Mouse (Mus musculus): Measurements from ENCODE around the gene Adamtsl5. TPM values are rescaled to one million over a fixed set of nuclear protein-coding genes. Genes with fewer than 3 reads are reported as not detected.
A peak's percentile ranks its signal among the peaks of the same experiment; 100 is the strongest.

Gene Adamtsl5
- polyA plus RNA-seq, 1 experiment from 2014 or later: 8.7 TPM

GRCm38 (mm10) chr10:80300672-80301181 lies 47.5 kb downstream of the Adamtsl5 start:
- Histone ChIP-seq H3K9ac (ENCODE audit: low read length) (no peak overlapping the region), H3K9me3 (ENCODE audit: control insufficient read depth, low read length) (no peaks in the 10 kb centered on the region), H3K27me3 (replicated peaks; ENCODE audit: control insufficient read depth, insufficient read depth, low read length) (peaks cover 73% of the 10 kb centered on the region), H3K36me3 (ENCODE audit: control insufficient read depth, insufficient read depth, low read length) (no peaks in the 10 kb centered on the region), H3K4me1 (replicated peaks; ENCODE audit: control insufficient read depth, insufficient read depth, low read length) (0 out of 2 replicates have a peak, but pooled peaks cover 4% of the 10 kb centered on the region), H3K27ac (ENCODE audit: low read depth) (no peak overlapping the region), H3K4me3 (ENCODE audit: low read depth, low read length) (no peak overlapping the region), H3K4me2 (ENCODE audit: low read length) (no peak overlapping the region)
- no peak for DNase-seq (ENCODE audit: low spot score)
- WGBS: 32% methylated on average over 11 of the region's 11 CpGs
- ATAC-seq (replicated peaks; ENCODE audit: low FRiP score, low TSS enrichment, low read depth): no peak

- no peak overlapping the region for H3K9ac ChIP-seq (ENCODE audit: low read length)
- peaks cover 4% of the 10 kb centered on the region for H3K36me3 ChIP-seq (ENCODE audit: control insufficient read depth, insufficient read depth, low read length)
- ATAC-seq (replicated peaks; ENCODE audit: low FRiP score, low TSS enrichment, low read depth): no peak
- H3K27ac ChIP-seq (ENCODE audit: low read depth): no peak overlapping the region
- whole genome bisulfite sequencing: 51% methylated on average over 10 of the region's 10 CpGs
- no peak overlapping the region for H3K4me2 ChIP-seq (ENCODE audit: low read length)
- H3K27me3 ChIP-seq (replicated peaks; ENCODE audit: control insufficient read depth, insufficient read depth, low read length): peaks cover 65% of the 10 kb centered on the region
- no peak for DNase-seq (ENCODE audit: low spot score)
- H3K4me1 ChIP-seq (replicated peaks; ENCODE audit: control insufficient read depth, insufficient read depth, low read length): 0 out of 2 replicates have a peak, but pooled peaks cover 4% of the 10 kb centered on the region
- no peaks in the 10 kb centered on the region for H3K9me3 ChIP-seq (ENCODE audit: control insufficient read depth, low read length)
- H3K4me3 ChIP-seq (ENCODE audit: low read depth, low read length): no peak overlapping the region
These were observed 48.4 kb downstream of the Adamtsl5 start for GRCm38 (mm10) chr10:80299824-80300223.

DNA sequence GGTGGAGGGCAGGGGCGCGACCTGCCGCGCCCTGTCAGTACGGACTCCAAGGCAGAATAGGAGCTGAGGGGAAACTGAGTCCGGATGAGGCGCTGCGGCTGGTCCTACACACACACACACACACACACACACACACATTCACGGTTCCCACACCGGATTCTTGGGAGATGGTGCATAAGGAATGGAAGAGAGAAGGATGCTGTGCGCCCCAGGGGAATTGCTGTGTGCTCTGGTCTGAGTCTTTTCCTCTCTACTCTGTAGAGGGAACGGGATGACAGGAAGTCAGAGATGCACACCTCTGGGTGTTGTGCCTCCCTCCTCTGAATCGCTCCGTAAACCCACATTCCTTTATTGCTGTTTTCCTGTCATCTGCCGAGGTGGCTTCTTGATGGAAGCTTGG lies 48.9 kb downstream of the Adamtsl5 start:
- H3K4me2 ChIP-seq (ENCODE audit: low read length): 0 out of 2 replicates have a peak overlapping the region, but pooled peaks have one; percentile 8

DNA sequence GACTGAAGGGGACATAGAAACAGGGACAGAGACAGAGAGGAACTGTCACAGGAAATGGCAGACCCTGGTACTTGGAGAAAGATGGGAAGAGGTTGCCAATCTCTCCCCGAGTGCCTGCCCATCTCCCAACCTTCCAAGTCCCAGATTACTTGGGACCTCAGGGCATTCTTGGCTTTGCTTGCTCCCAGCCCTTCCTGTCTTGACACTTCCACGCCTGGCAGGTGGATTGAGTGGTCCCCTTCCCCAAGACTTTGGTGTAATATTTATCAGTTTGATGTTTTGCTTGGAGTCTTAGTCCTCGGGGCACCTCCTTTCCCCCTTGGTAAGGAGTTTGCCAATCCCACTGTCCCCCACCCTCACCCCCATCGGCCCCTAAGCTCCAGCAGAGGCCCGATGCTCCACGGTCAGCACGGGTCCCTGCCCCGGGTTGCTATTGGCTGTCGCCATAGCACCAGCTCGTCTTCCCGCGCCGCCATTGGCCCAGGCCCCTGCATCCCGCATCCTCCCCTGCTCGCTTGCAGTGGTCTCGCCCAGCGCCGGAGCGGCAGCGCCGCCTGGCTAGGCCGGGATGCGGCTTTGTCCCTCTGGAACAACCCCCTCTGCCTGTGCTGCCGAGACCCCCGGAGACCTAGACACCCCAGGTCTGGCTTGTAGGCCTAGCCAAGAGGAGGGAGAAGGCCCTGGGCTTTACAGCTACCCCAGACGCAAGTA lies 49.5 kb downstream of the Adamtsl5 start:
- DNase-seq (ENCODE audit: low spot score): no peak
- Histone ChIP-seq H3K27ac (ENCODE audit: low read depth) (no peak overlapping the region), H3K4me3 (ENCODE audit: low read depth, low read length) (peak overlapping the region; percentile 15), H3K36me3 (ENCODE audit: control insufficient read depth, insufficient read depth, low read length) (peaks cover 15% of the 10 kb centered on the region), H3K4me1 (replicated peaks; ENCODE audit: control insufficient read depth, insufficient read depth, low read length) (peaks cover 9% of the 10 kb centered on the region), H3K9me3 (ENCODE audit: control insufficient read depth, low read length) (no peaks in the 10 kb centered on the region), H3K4me2 (ENCODE audit: low read length) (0 out of 2 replicates have a peak overlapping the region, but pooled peaks have one; percentile 8), H3K27me3 (replicated peaks; ENCODE audit: control insufficient read depth, insufficient read depth, low read length) (peaks cover 56% of the 10 kb centered on the region), H3K9ac (ENCODE audit: low read length) (0 out of 2 replicates have a peak overlapping the region, but pooled peaks have one; percentile 7)
- 4% methylated on average over 26 of the region's 26 CpGs for WGBS
- ATAC-seq (replicated peaks; ENCODE audit: low FRiP score, low TSS enrichment, low read depth): peak; percentile 19; the same call in 1 of the 2 replicates

More for the DNA sequence above, 48.9 kb downstream of the Adamtsl5 start:
- ATAC-seq (replicated peaks; ENCODE audit: low FRiP score, low TSS enrichment, low read depth): no peak
- H3K4me3 ChIP-seq (ENCODE audit: low read depth, low read length): peak overlapping the region; percentile 15
- H3K27ac ChIP-seq (ENCODE audit: low read depth): no peak overlapping the region
- H3K27me3 ChIP-seq (replicated peaks; ENCODE audit: control insufficient read depth, insufficient read depth, low read length): peaks cover 60% of the 10 kb centered on the region
- peaks cover 5% of the 10 kb centered on the region for H3K4me1 ChIP-seq (replicated peaks; ENCODE audit: control insufficient read depth, insufficient read depth, low read length)
- DNase-seq (ENCODE audit: low spot score): no peak
- WGBS: 5% methylated on average over 15 of the region's 15 CpGs
- H3K36me3 ChIP-seq (ENCODE audit: control insufficient read depth, insufficient read depth, low read length): peaks cover 9% of the 10 kb centered on the region
- H3K9me3 ChIP-seq (ENCODE audit: control insufficient read depth, low read length): no peaks in the 10 kb centered on the region
- 0 out of 2 replicates have a peak overlapping the region, but pooled peaks have one; percentile 7 for H3K9ac ChIP-seq (ENCODE audit: low read length)

DNA sequence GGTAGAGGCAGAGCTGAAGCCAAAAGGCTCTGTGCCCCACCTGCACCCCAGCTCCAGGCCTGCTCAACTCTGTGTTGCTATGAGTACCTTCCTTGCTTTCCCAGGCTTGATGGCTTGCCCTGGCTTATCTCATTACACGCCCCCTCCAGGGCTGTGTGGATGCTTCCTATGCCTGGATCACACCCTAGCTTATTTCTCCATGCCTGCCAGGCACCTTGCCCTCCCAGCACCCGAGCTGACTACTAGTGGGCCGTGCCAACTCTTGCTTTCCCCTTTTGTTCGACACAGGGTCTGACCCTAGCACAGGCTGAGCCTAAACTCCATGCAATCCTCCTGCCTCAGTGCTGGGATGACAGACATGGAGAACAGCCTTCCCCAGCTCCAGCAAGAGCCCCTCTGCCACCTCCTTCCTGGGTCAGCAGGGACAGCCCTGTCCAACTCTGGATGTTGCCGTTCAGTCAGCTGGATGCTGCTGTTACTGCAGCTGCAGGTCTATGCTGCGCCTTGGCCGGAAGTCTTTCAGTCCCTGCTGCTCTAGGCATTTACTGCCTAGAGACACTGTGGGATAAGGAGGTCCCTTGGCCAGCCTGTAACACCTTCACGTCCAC lies 50.6 kb downstream of the Adamtsl5 start:
- no peaks in the 10 kb centered on the region for H3K9me3 ChIP-seq (ENCODE audit: control insufficient read depth, low read length)
- no peak for ATAC-seq (replicated peaks; ENCODE audit: low FRiP score, low TSS enrichment, low read depth)
- H3K4me2 ChIP-seq (ENCODE audit: low read length): no peak overlapping the region
- H3K27me3 ChIP-seq (replicated peaks; ENCODE audit: control insufficient read depth, insufficient read depth, low read length): peaks cover 51% of the 10 kb centered on the region
- WGBS: 71% methylated on average over 8 of the region's 8 CpGs
- H3K4me1 ChIP-seq (replicated peaks; ENCODE audit: control insufficient read depth, insufficient read depth, low read length): peaks cover 16% of the 10 kb centered on the region
- no peak overlapping the region for H3K27ac ChIP-seq (ENCODE audit: low read depth)
- H3K9ac ChIP-seq (ENCODE audit: low read length): no peak overlapping the region
- H3K4me3 ChIP-seq (ENCODE audit: low read depth, low read length): no peak overlapping the region
- H3K36me3 ChIP-seq (ENCODE audit: control insufficient read depth, insufficient read depth, low read length): peaks cover 21% of the 10 kb centered on the region
- no peak for DNase-seq (ENCODE audit: low spot score)

GRCm38 (mm10) chr10:80296824-80297223 lies 51.4 kb downstream of the Adamtsl5 start:
- WGBS: 87% methylated on average over 5 of the region's 5 CpGs
- no peak for ATAC-seq (replicated peaks; ENCODE audit: low FRiP score, low TSS enrichment, low read depth)
- Histone ChIP-seq H3K4me1 (replicated peaks; ENCODE audit: control insufficient read depth, insufficient read depth, low read length) (peaks cover 17% of the 10 kb centered on the region), H3K36me3 (ENCODE audit: control insufficient read depth, insufficient read depth, low read length) (peaks cover 21% of the 10 kb centered on the region), H3K9me3 (ENCODE audit: control insufficient read depth, low read length) (no peaks in the 10 kb centered on the region), H3K27ac (ENCODE audit: low read depth) (no peak overlapping the region), H3K4me2 (ENCODE audit: low read length) (no peak overlapping the region; the same call in 1 of the 2 replicates), H3K4me3 (ENCODE audit: low read depth, low read length) (no peak overlapping the region), H3K27me3 (replicated peaks; ENCODE audit: control insufficient read depth, insufficient read depth, low read length) (peaks cover 48% of the 10 kb centered on the region), H3K9ac (ENCODE audit: low read length) (no peak overlapping the region)
- no peak for DNase-seq (ENCODE audit: low spot score)

DNA sequence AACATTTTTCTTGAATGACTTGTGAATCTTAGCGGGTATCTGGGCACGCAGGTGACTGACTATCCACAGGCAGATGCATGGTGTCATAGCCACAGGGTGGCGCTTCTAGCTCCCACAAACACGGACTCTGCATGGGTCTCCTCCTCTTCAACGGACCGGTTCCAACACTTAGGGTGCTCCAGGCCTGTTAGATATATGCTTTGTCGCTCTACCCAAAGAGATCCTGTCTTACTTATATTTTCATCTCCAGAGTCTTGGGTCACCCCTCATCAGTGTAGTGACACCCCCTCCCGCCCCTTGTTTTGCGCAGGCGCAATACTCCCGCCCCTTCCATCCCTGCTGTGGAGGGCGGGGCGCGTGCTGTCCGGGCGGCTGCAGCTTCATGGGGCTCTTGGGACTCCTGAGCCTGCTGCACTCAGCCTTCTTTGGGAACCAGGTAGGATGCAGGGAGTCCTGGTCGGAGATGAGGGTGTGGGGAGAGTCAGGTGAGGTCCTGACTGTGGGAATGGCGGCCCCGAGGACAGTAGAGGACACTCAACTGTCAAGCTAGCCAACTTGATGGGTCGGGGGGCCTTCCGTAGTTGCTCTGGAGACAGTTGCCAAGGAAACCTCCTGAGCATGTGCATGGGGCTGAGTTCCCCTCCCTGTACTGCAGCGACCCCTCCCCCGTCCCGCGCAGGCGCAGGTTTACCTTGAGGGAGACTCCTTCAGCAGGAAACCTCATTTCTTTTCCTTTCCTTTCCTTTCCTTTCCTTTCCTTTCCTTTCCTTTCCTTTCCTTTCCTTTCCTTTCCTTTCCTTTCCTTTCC lies 52.4 kb downstream of the Adamtsl5 start, which contains the start of gene Apc2:
Apc2 (plus strand) TSS at position 360 of the 808 bp plus-strand sequence.
- peak within 1 kb of the TSS; percentile 33; the same call in 1 of the 2 replicates for H3K9ac ChIP-seq (ENCODE audit: low read length)

GRCm38 (mm10) chr10:80294788-80295303 lies 53.4 kb downstream of the Adamtsl5 start:
- no peak overlapping the region for H3K4me3 ChIP-seq (ENCODE audit: low read depth, low read length)
- peaks cover 18% of the 10 kb centered on the region for H3K4me1 ChIP-seq (replicated peaks; ENCODE audit: control insufficient read depth, insufficient read depth, low read length)
- WGBS: 39% methylated on average over 7 of the region's 7 CpGs
- no peak overlapping the region for H3K9ac ChIP-seq (ENCODE audit: low read length)
- no peak overlapping the region for H3K27ac ChIP-seq (ENCODE audit: low read depth)
- H3K9me3 ChIP-seq (ENCODE audit: control insufficient read depth, low read length): no peaks in the 10 kb centered on the region
- H3K27me3 ChIP-seq (replicated peaks; ENCODE audit: control insufficient read depth, insufficient read depth, low read length): peaks cover 29% of the 10 kb centered on the region
- H3K36me3 ChIP-seq (ENCODE audit: control insufficient read depth, insufficient read depth, low read length): peaks cover 21% of the 10 kb centered on the region
- DNase-seq (ENCODE audit: low spot score) (no peak), ATAC-seq (replicated peaks; ENCODE audit: low FRiP score, low TSS enrichment, low read depth) (no peak)
- no peak overlapping the region for H3K4me2 ChIP-seq (ENCODE audit: low read length)

More for the DNA sequence above, 52.4 kb downstream of the Adamtsl5 start, which contains the start of gene Apc2:
- peak; percentile 52 for ATAC-seq (replicated peaks; ENCODE audit: low FRiP score, low TSS enrichment, low read depth)
- Histone ChIP-seq H3K9me3 (ENCODE audit: control insufficient read depth, low read length) (no peaks in the 10 kb centered on the region), H3K4me1 (replicated peaks; ENCODE audit: control insufficient read depth, insufficient read depth, low read length) (peaks cover 18% of the 10 kb centered on the region), H3K27ac (ENCODE audit: low read depth) (peak within 1 kb of the TSS; percentile 34; the same call in 1 of the 2 replicates), H3K4me2 (ENCODE audit: low read length) (peak within 1 kb of the TSS; percentile 52), H3K4me3 (ENCODE audit: low read depth, low read length) (peak within 1 kb of the TSS; percentile 34), H3K36me3 (ENCODE audit: control insufficient read depth, insufficient read depth, low read length) (peaks cover 21% of the 10 kb centered on the region), H3K27me3 (replicated peaks; ENCODE audit: control insufficient read depth, insufficient read depth, low read length) (peaks cover 39% of the 10 kb centered on the region)
- peak; percentile 85 for DNase-seq (ENCODE audit: low spot score)
- WGBS: 2% methylated on average over 26 of the region's 26 CpGs
